Mouse (Mus musculus): ENCODE data around the gene Pelp1.

- TF ChIP-seq CTCF (IDR thresholded peaks at IDR 0.05; ENCODE audit: low read depth, low read length) (no peak), POLR2A (IDR thresholded peaks at IDR 0.05; ENCODE audit: insufficient read depth, low read length) (no peak), EP300 (IDR thresholded peaks at IDR 0.05; ENCODE audit: insufficient read depth, low read depth, low read length) (no peak)
Observed at GRCm38 (mm10) chr11:70435476-70435875, 25.6 kb upstream of the Pelp1 start.

Measured in ES-Bruce4 (cell line).